Mouse (Mus musculus): Measurements from ENCODE around the gene Slc27a3.
"Not testable (repeated sequence)": the region's sequence is repeated elsewhere in the genome, so short reads cannot be mapped to it uniquely, and the experiment has no call there.

The Slc27a3 gene

GRCm38 (mm10) chr3:90347847-90348246 lies 41.9 kb downstream of the Slc27a3 start:
- no peak for DNase-seq (ENCODE audit: extremely low read depth, low read depth)

GRCm38 (mm10) chr3:90342853-90343252 lies 46.9 kb downstream of the Slc27a3 start:
- not testable (repeated sequence) for DNase-seq (ENCODE audit: extremely low read depth, low read depth)

- DNase-seq (ENCODE audit: extremely low read depth, low read depth), result no peak
These were observed 49.6 kb downstream of the Slc27a3 start for GRCm38 (mm10) chr3:90340177-90340576.

GRCm38 (mm10) chr3:90338190-90338589 lies 51.5 kb downstream of the Slc27a3 start:
- no peak for DNase-seq (ENCODE audit: extremely low read depth, low read depth)

GRCm38 (mm10) chr3:90335517-90335916 lies 54.2 kb downstream of the Slc27a3 start:
- peak; percentile 42 for DNase-seq (ENCODE audit: extremely low read depth, low read depth)

All from MEL-GATA-1-ER (cell line).